Mouse (Mus musculus) urinary bladder, postnatal 10 days (tissue): Measurements from ENCODE around the gene Gm11985.

Experiments
- DNase-seq: peaks from one replicate; pipeline ENCODE4 v3.0.0; 2022; ENCODE audit warnings: low spot score

The Gm11985 gene

GRCm38 (mm10) chr11:7199736-7200392, 11.5 kb upstream of the Gm11985 start:
- DNase-seq, result no peak

- no peak for DNase-seq
Measured at GRCm38 (mm10) chr11:7198481-7199256, 10.3 kb upstream of the Gm11985 start.

GRCm38 (mm10) chr11:7198006-7198405, 9.6 kb upstream of the Gm11985 start:
- no peak for DNase-seq

GRCm38 (mm10) chr11:7197491-7197941, 9.1 kb upstream of the Gm11985 start, which contains the start of gene Igfbp1:
Gene Igfbp1 (plus strand): TSS chr11:7197782.
- no peak for DNase-seq

GRCm38 (mm10) chr11:7195312-7195685, 6.9 kb upstream of the Gm11985 start:
- DNase-seq, result no peak

- DNase-seq, result no peak
Measured at GRCm38 (mm10) chr11:7194432-7195311, 6.3 kb upstream of the Gm11985 start.

GRCm38 (mm10) chr11:7193134-7193533, 4.8 kb upstream of the Gm11985 start:
- DNase-seq, result no peak

- no peak for DNase-seq
Measured at GRCm38 (mm10) chr11:7192710-7193109, 4.3 kb upstream of the Gm11985 start.

- DNase-seq, result no peak
Measured at GRCm38 (mm10) chr11:7187472-7187871, 897 bp downstream of the Gm11985 start.

- no peak for DNase-seq
Measured at GRCm38 (mm10) chr11:7184420-7184819, 3.9 kb downstream of the Gm11985 start.

GRCm38 (mm10) chr11:7182409-7183042, 5.8 kb downstream of the Gm11985 start:
- no peak for DNase-seq

GRCm38 (mm10) chr11:7179276-7179675, 9.1 kb downstream of the Gm11985 start:
- DNase-seq, result no peak

- no peak for DNase-seq
Measured at GRCm38 (mm10) chr11:7178724-7179123, 9.6 kb downstream of the Gm11985 start.

GRCm38 (mm10) chr11:7173664-7174063, 14.7 kb downstream of the Gm11985 start:
- DNase-seq, result no peak

- DNase-seq, result no peak
Measured at GRCm38 (mm10) chr11:7169645-7170044, 18.7 kb downstream of the Gm11985 start.

GRCm38 (mm10) chr11:7164416-7164815, 24.0 kb downstream of the Gm11985 start:
- DNase-seq, result no peak

- DNase-seq, result no peak
Measured at GRCm38 (mm10) chr11:7161502-7162174, 26.7 kb downstream of the Gm11985 start.

GRCm38 (mm10) chr11:7160637-7161101, 27.7 kb downstream of the Gm11985 start:
- no peak for DNase-seq

- no peak for DNase-seq
Measured at GRCm38 (mm10) chr11:7160146-7160545, 28.2 kb downstream of the Gm11985 start.

GRCm38 (mm10) chr11:7158196-7158595, 30.2 kb downstream of the Gm11985 start:
- DNase-seq, result no peak

- no peak for DNase-seq
Measured at GRCm38 (mm10) chr11:7156427-7156826, 31.9 kb downstream of the Gm11985 start.
